In genomic region chr19:16439278-16439677, GRCm38 (mm10) we compare ENCODE assay signal across 9 mouse cellular contexts. TPM values are rescaled to one million over a fixed set of nuclear protein-coding genes. Genes with fewer than 3 reads are reported as not detected.
DNase-seq lines count a peak whose midpoint lies in the region; ATAC-seq lines count a peak whose summit lies in the region.
"Had no signal": no experiment of that assay in that cellular context is flagged by ENCODE, and none has a peak within 500 bp of the region (broad histone marks: within the 10 kb centered on the region; RNA-seq: fewer than 3 reads in every experiment).

No protein-coding gene starts in this region.

- 55% methylated on average over 4 of the region's 4 CpGs for WGBS in hindbrain, embryonic 11.5 days
- 63% methylated on average over 4 of the region's 4 CpGs for WGBS in hindbrain, embryonic 13.5 days
- WGBS in forebrain, embryonic 10.5 days, result 64% methylated on average over 4 of the region's 4 CpGs

- peak; percentile 10 for DNase-seq in hindbrain, embryonic 11.5 days (ENCODE audit: low spot score)
- DNase-seq in adrenal gland, adult (ENCODE audit: inconsistent age in 2 of 2, low spot score in 1 of 2), result peak; percentile 88 to 91
- DNase-seq in kidney, adult 11 months, result peak; percentile 67
- peak; percentile 28 for DNase-seq in ovary, postnatal 14 days (ENCODE audit: low spot score)
- DNase-seq in thymus, postnatal 25 days, result no peak
- no peak for DNase-seq in forebrain, embryonic 10.5 days (ENCODE audit: extremely low spot score, low spot score)
- DNase-seq in left cerebral cortex, postnatal 4 days, result no peak

- ATAC-seq in hindbrain, embryonic 11.5 days (ENCODE audit: low FRiP score), result no peak
- ATAC-seq in hindbrain, embryonic 13.5 days (ENCODE audit: low FRiP score), result no peak

- H3K9me3 ChIP-seq in hindbrain, embryonic 11.5 days (ENCODE audit: control insufficient read depth, low read length), result no peaks in the 10 kb centered on the region
- H3K9me3 ChIP-seq in hindbrain, embryonic 13.5 days, result no peaks in the 10 kb centered on the region
- H3K9me3 ChIP-seq in forebrain, embryonic 10.5 days, result no peaks in the 10 kb centered on the region

- intact Hi-C loops in left cerebral cortex, postnatal 4 days (cut with DNase I), result loop anchor here (5.0 to 10.0 kb wide), 2 partner anchors 158 to 384 kb away; no protein-coding TSS in a partner anchor

- peaks cover 11% of the 10 kb centered on the region; the same call in 1 of the 2 replicates for H3K4me1 ChIP-seq in hindbrain, embryonic 11.5 days (replicated peaks; ENCODE audit: control insufficient read depth, insufficient read depth, low read length)
- peaks cover 24% of the 10 kb centered on the region for H3K4me1 ChIP-seq in hindbrain, embryonic 13.5 days (replicated peaks)
- H3K4me1 ChIP-seq in forebrain, embryonic 10.5 days, result peaks cover 53% of the 10 kb centered on the region

- no peak overlapping the region for H3K27ac ChIP-seq in hindbrain, embryonic 11.5 days (ENCODE audit: low read depth, low read length)
- H3K27ac ChIP-seq in hindbrain, embryonic 13.5 days, result no peak overlapping the region
- H3K27ac ChIP-seq in forebrain, embryonic 10.5 days, result no peak overlapping the region
- H3K27ac ChIP-seq: macrophage had no signal

- H3K36me3 ChIP-seq in hindbrain, embryonic 11.5 days (ENCODE audit: control insufficient read depth, insufficient read depth, low read length), result no peaks in the 10 kb centered on the region
- no peaks in the 10 kb centered on the region for H3K36me3 ChIP-seq in hindbrain, embryonic 13.5 days
- no peaks in the 10 kb centered on the region for H3K36me3 ChIP-seq in forebrain, embryonic 10.5 days (replicated peaks)

- no peak overlapping the region for H3K4me3 ChIP-seq in hindbrain, embryonic 11.5 days (ENCODE audit: low read depth, low read length)
- H3K4me3 ChIP-seq in hindbrain, embryonic 13.5 days, result no peak overlapping the region
- no peak overlapping the region for H3K4me3 ChIP-seq in forebrain, embryonic 10.5 days

- no peak overlapping the region for H3K9ac ChIP-seq in hindbrain, embryonic 11.5 days (ENCODE audit: low read depth, low read length)
- no peak overlapping the region for H3K9ac ChIP-seq in hindbrain, embryonic 13.5 days

- peaks cover 32% of the 10 kb centered on the region for H3K27me3 ChIP-seq in hindbrain, embryonic 11.5 days (ENCODE audit: control insufficient read depth, insufficient read depth, low read length)
- H3K27me3 ChIP-seq in hindbrain, embryonic 13.5 days, result peaks cover 56% of the 10 kb centered on the region
- H3K27me3 ChIP-seq in forebrain, embryonic 10.5 days (ENCODE audit: poor library complexity, severe bottlenecking), result peaks cover 69% of the 10 kb centered on the region

- no peak overlapping the region for H3K4me2 ChIP-seq in hindbrain, embryonic 11.5 days (replicated peaks; ENCODE audit: low read depth, low read length)
- H3K4me2 ChIP-seq in hindbrain, embryonic 13.5 days, result no peak overlapping the region

RNA-seq across cellular contexts. Expression of gene Gna14, which starts 3.7 kb away (rescaled TPM):
- polyA plus RNA-seq in hindbrain, embryonic 11.5 days (2014; fragmentation: Nextera tagmentation; extraction: Ambion mirVana), result 0.28 and 1.2 TPM in 2 replicates
- polyA plus RNA-seq in hindbrain, embryonic 13.5 days (2015; fragmentation: Nextera tagmentation; extraction: Ambion mirVana), result 0.35 and 0.80 TPM in 2 replicates
- 2.6 and 3.5 TPM in 2 replicates for polyA plus RNA-seq in forebrain, embryonic 10.5 days (2016; fragmentation: Nextera tagmentation; extraction: Ambion mirVana)
- total RNA-seq in left cerebral cortex, postnatal 4 days (2021), result under 1 TPM; 0.36 to 0.68 TPM

Comparison
In these comparisons a context has a peak if more than half of its experiments do, and no peak if none do; other contexts are left out.
1. DNase-seq: peak in hindbrain, embryonic 11.5 days (single experiment), adrenal gland, adult (2 of 2), kidney, adult 11 months (single experiment) and ovary, postnatal 14 days (single experiment); none in thymus, postnatal 25 days (single experiment), forebrain, embryonic 10.5 days (single experiment) and left cerebral cortex, postnatal 4 days (single experiment).